18 mouse cellular contexts compared by ENCODE assay signal in genomic region chr6:66998645-66999044, GRCm38 (mm10). TPM values are rescaled to one million over a fixed set of nuclear protein-coding genes. Genes with fewer than 3 reads are reported as not detected.
DNase-seq lines count a peak whose midpoint lies in the region; ATAC-seq lines count a peak whose summit lies in the region.
"Had no signal": no experiment of that assay in that cellular context is flagged by ENCODE, and none has a peak within 500 bp of the region (broad histone marks: within the 10 kb centered on the region; RNA-seq: fewer than 3 reads in every experiment).

No protein-coding gene starts in this region.

- no peak overlapping the region for H3K4me3 ChIP-seq in forebrain, embryonic 16.5 days (replicated peaks; ENCODE audit: low read length)
- H3K4me3 ChIP-seq: embryonic facial prominence, embryonic 13.5 days; heart, adult 2 months; left cerebral cortex, adult 2 months; liver, embryonic 13.5 days; midbrain, embryonic 12.5 days; neural tube, embryonic 13.5 days had no signal

- H3K27ac ChIP-seq in forebrain, embryonic 16.5 days (ENCODE audit: low read length) = no peak overlapping the region
- H3K27ac ChIP-seq: embryonic facial prominence, embryonic 13.5 days; heart, adult 2 months; left cerebral cortex, adult 2 months; liver, embryonic 13.5 days; midbrain, embryonic 12.5 days; neural tube, embryonic 13.5 days had no signal

- H3K4me1 ChIP-seq in forebrain, embryonic 16.5 days (replicated peaks; ENCODE audit: control insufficient read depth, insufficient read depth, low read length) = no peaks in the 10 kb centered on the region
- H3K4me1 ChIP-seq: embryonic facial prominence, embryonic 13.5 days; liver, embryonic 13.5 days; midbrain, embryonic 12.5 days; neural tube, embryonic 13.5 days had no signal

- no peak overlapping the region for H3K9ac ChIP-seq in forebrain, embryonic 16.5 days (replicated peaks; ENCODE audit: low read depth, low read length)
- H3K9ac ChIP-seq: embryonic facial prominence, embryonic 13.5 days; liver, embryonic 13.5 days; midbrain, embryonic 12.5 days; neural tube, embryonic 13.5 days had no signal

- H3K4me2 ChIP-seq in forebrain, embryonic 16.5 days (ENCODE audit: low read length) = no peak overlapping the region
- H3K4me2 ChIP-seq: embryonic facial prominence, embryonic 13.5 days; liver, embryonic 13.5 days; midbrain, embryonic 12.5 days; neural tube, embryonic 13.5 days had no signal

- WGBS in forebrain, embryonic 16.5 days = 75% methylated on average over 2 of the region's 2 CpGs

- no peak for ATAC-seq in forebrain, embryonic 16.5 days
- ATAC-seq: forebrain, embryonic 14.5 days had no signal

- H3K9me3 ChIP-seq in forebrain, embryonic 16.5 days (ENCODE audit: control insufficient read depth, low read length) = no peaks in the 10 kb centered on the region
- H3K9me3 ChIP-seq: embryonic facial prominence, embryonic 13.5 days; liver, embryonic 13.5 days; midbrain, embryonic 12.5 days; neural tube, embryonic 13.5 days had no signal

- peak; percentile 89 for DNase-seq in heart, adult 11 months
- DNase-seq in heart, postnatal 4 days = no peak
- DNase-seq in adipocyte (ENCODE audit: low spot score) = peak; percentile 89
- DNase-seq in kidney, postnatal 10 days = peak; percentile 44
- peak; percentile 42 to 50 for DNase-seq in lung, postnatal 4 days
- DNase-seq in right cerebral cortex, postnatal 14 days = no peak
- no peak for DNase-seq in neural tube, embryonic 10.5 days (ENCODE audit: extremely low spot score, low spot score)
- DNase-seq: cerebellum, adult 9-10 months; heart, postnatal 36 days; liver, embryonic 13.5 days; thymus, postnatal 14 days had no signal

- H3K27me3 ChIP-seq in forebrain, embryonic 16.5 days (replicated peaks; ENCODE audit: control insufficient read depth, insufficient read depth, low read length) = no peaks in the 10 kb centered on the region
- H3K27me3 ChIP-seq: embryonic facial prominence, embryonic 13.5 days; liver, embryonic 13.5 days; midbrain, embryonic 12.5 days; neural tube, embryonic 13.5 days had no signal

- H3K36me3 ChIP-seq in forebrain, embryonic 16.5 days (ENCODE audit: control insufficient read depth, insufficient read depth) = no peaks in the 10 kb centered on the region
- H3K36me3 ChIP-seq: embryonic facial prominence, embryonic 13.5 days; liver, embryonic 13.5 days; midbrain, embryonic 12.5 days; neural tube, embryonic 13.5 days had no signal

RNA-seq across cellular contexts. Expression of gene Gadd45a, which starts 38.6 kb away (rescaled TPM):
- total RNA-seq in heart, postnatal 4 days (2021) = 1 to 10 TPM; 7.2 to 8.7 TPM
- 7.2 and 7.5 TPM in 2 replicates for polyA plus RNA-seq in forebrain, embryonic 16.5 days (2015; fragmentation: Nextera tagmentation; extraction: Ambion mirVana)

Comparison
In these comparisons a context has a peak if more than half of its experiments do, and no peak if none do; other contexts are left out.
1. DNase-seq: peak in heart, adult 11 months (single experiment), adipocyte (single experiment), kidney, postnatal 10 days (single experiment) and lung, postnatal 4 days (2 of 2); none in heart, postnatal 4 days (single experiment), right cerebral cortex, postnatal 14 days (single experiment) and neural tube, embryonic 10.5 days (single experiment).